Mouse (Mus musculus) liver, embryonic 14.5 days (tissue): ENCODE measurements around the gene Gramd4.

Experiments used
- CTCF ChIP-seq: IDR thresholded peaks from 2 replicates; pipeline ENCODE4 v1.5.1; 2016; ENCODE audit warnings: antibody characterized with exemption, low read depth, control low read depth
- EP300 ChIP-seq: IDR thresholded peaks from 2 replicates; pipeline ENCODE4 v1.6.1; 2016; ENCODE audit warnings: antibody characterized with exemption, low read depth

- peak; percentile 11; the same call in 1 of the 2 replicates for TF ChIP-seq CTCF
- no peak for TF ChIP-seq EP300
Measured at GRCm38 (mm10) chr15:86159093-86159492, 101.6 kb downstream of the Gramd4 start.
